Mouse (Mus musculus): ENCODE measurements at regions not wholly inside any gene's neighbourhood (a gene's known extent, or its start where the extent isn't known, plus 50 kb on each side); places are given as distances from the start of the nearest gene placed in this dataset.

- TF ChIP-seq HCFC1 (IDR thresholded peaks at IDR 0.05; ENCODE audit: low read depth, low read length) (no peak), USF2 (conservative IDR thresholded peaks at IDR 0.05; ENCODE audit: low read depth, low read length) (no peak), CTCF (conservative IDR thresholded peaks at IDR 0.05 in 1 of 2, IDR thresholded peaks at IDR 0.05 in 1 of 2; ENCODE audit: low read depth in 2 of 2, low read length in 2 of 2) (no peak), ZNF384 (IDR thresholded peaks at IDR 0.05; ENCODE audit: low read depth, low read length) (no peak), GABPA (IDR thresholded peaks at IDR 0.05; ENCODE audit: insufficient replicate concordance, low read depth, low read length) (no peak), POLR2A (IDR thresholded peaks at IDR 0.05; ENCODE audit: low read depth, low read length) (no peak), EP300 (IDR thresholded peaks at IDR 0.05; ENCODE audit: low read length) (no peak), ZC3H11A (IDR thresholded peaks at IDR 0.05; ENCODE audit: low read depth, low read length) (no peak)
These were observed 95.6 kb upstream of the Fat1 start for GRCm38 (mm10) chr8:44839504-44840209.
